In genomic region chr4:75636627-75637026, GRCm38 (mm10) we compare ENCODE assay signal across 29 mouse cellular contexts.
DNase-seq lines count a peak whose midpoint lies in the region; ATAC-seq and TF ChIP-seq lines count a peak whose summit lies in the region.
"Had no signal": no experiment of that assay in that cellular context is flagged by ENCODE, and none has a peak within 500 bp of the region (broad histone marks: within the 10 kb centered on the region; RNA-seq: fewer than 3 reads in every experiment).

No protein-coding gene starts in this region.

- no peak overlapping the region for H3K4me3 ChIP-seq in hindbrain, postnatal 0 days (ENCODE audit: low read length)
- no peak overlapping the region for H3K4me3 ChIP-seq in hindbrain, embryonic 13.5 days
- no peak overlapping the region for H3K4me3 ChIP-seq in limb, embryonic 11.5 days (ENCODE audit: low read depth, low read length)
- no peak overlapping the region for H3K4me3 ChIP-seq in kidney, embryonic 14.5 days (ENCODE audit: low read length)
- H3K4me3 ChIP-seq: embryonic facial prominence, embryonic 12.5 days; erythroblast, embryonic 14.5 days; forebrain, embryonic 12.5 days; intestine, embryonic 15.5 days; limb, embryonic 15.5 days; midbrain, embryonic 15.5 days; neural tube, embryonic 15.5 days had no signal

- peak; percentile 40; the same call in 1 of the 2 replicates for ATAC-seq in hindbrain, postnatal 0 days
- no peak for ATAC-seq in hindbrain, embryonic 13.5 days (ENCODE audit: low FRiP score)
- ATAC-seq in limb, embryonic 11.5 days (ENCODE audit: insufficient number of reproducible peaks, low FRiP score, low TSS enrichment, low read depth): no peak
- no peak for ATAC-seq in kidney, embryonic 14.5 days (ENCODE audit: low FRiP score, low TSS enrichment)
- ATAC-seq: intestine, embryonic 15.5 days; midbrain, embryonic 15.5 days; Patski had no signal

- no peak overlapping the region for H3K9ac ChIP-seq in hindbrain, postnatal 0 days (replicated peaks; ENCODE audit: low read length)
- H3K9ac ChIP-seq in hindbrain, embryonic 13.5 days: no peak overlapping the region
- H3K9ac ChIP-seq in limb, embryonic 11.5 days (ENCODE audit: low read length): no peak overlapping the region
- no peak overlapping the region for H3K9ac ChIP-seq in kidney, embryonic 14.5 days (ENCODE audit: low read depth, low read length)
- H3K9ac ChIP-seq: embryonic facial prominence, embryonic 12.5 days; forebrain, embryonic 12.5 days; intestine, embryonic 15.5 days; limb, embryonic 15.5 days; liver, embryonic 14.5 days; midbrain, embryonic 15.5 days; neural tube, embryonic 15.5 days had no signal

- no peaks in the 10 kb centered on the region for H3K36me3 ChIP-seq in hindbrain, postnatal 0 days (ENCODE audit: insufficient read depth, low read length)
- no peaks in the 10 kb centered on the region for H3K36me3 ChIP-seq in hindbrain, embryonic 13.5 days
- H3K36me3 ChIP-seq in limb, embryonic 11.5 days (ENCODE audit: control insufficient read depth, insufficient read depth, low read length): no peaks in the 10 kb centered on the region
- H3K36me3 ChIP-seq in kidney, embryonic 14.5 days (ENCODE audit: control insufficient read depth, insufficient read depth, low read length): no peaks in the 10 kb centered on the region
- H3K36me3 ChIP-seq: embryonic facial prominence, embryonic 12.5 days; forebrain, embryonic 12.5 days; G1E; intestine, embryonic 15.5 days; limb, embryonic 15.5 days; midbrain, embryonic 15.5 days; neural tube, embryonic 15.5 days had no signal

- H3K9me3 ChIP-seq in hindbrain, postnatal 0 days (ENCODE audit: low read length): peaks cover 2% of the 10 kb centered on the region; the same call in 1 of the 2 replicates
- no peaks in the 10 kb centered on the region for H3K9me3 ChIP-seq in hindbrain, embryonic 13.5 days
- H3K9me3 ChIP-seq in limb, embryonic 11.5 days (ENCODE audit: control insufficient read depth, low read length): no peaks in the 10 kb centered on the region
- H3K9me3 ChIP-seq in kidney, embryonic 14.5 days (ENCODE audit: control insufficient read depth, low read length): 0 out of 2 replicates have a peak, but pooled peaks cover 6% of the 10 kb centered on the region
- H3K9me3 ChIP-seq: embryonic facial prominence, embryonic 12.5 days; forebrain, embryonic 12.5 days; G1E; intestine, embryonic 15.5 days; limb, embryonic 15.5 days; midbrain, embryonic 15.5 days; neural tube, embryonic 15.5 days had no signal

- H3K27ac ChIP-seq in hindbrain, postnatal 0 days: no peak overlapping the region
- no peak overlapping the region for H3K27ac ChIP-seq in hindbrain, embryonic 13.5 days
- H3K27ac ChIP-seq in limb, embryonic 11.5 days (replicated peaks; ENCODE audit: low read depth, low read length): no peak overlapping the region
- no peak overlapping the region for H3K27ac ChIP-seq in kidney, embryonic 14.5 days (ENCODE audit: low read depth, low read length)
- H3K27ac ChIP-seq: embryonic facial prominence, embryonic 12.5 days; forebrain, embryonic 12.5 days; intestine, embryonic 15.5 days; limb, embryonic 15.5 days; liver, embryonic 14.5 days; macrophage; midbrain, embryonic 15.5 days; neural tube, embryonic 15.5 days had no signal

- H3K27me3 ChIP-seq in hindbrain, postnatal 0 days (ENCODE audit: insufficient read depth, low read length): no peaks in the 10 kb centered on the region
- no peaks in the 10 kb centered on the region for H3K27me3 ChIP-seq in hindbrain, embryonic 13.5 days
- H3K27me3 ChIP-seq in limb, embryonic 11.5 days (ENCODE audit: control insufficient read depth, insufficient read depth, low read length): no peaks in the 10 kb centered on the region
- H3K27me3 ChIP-seq in kidney, embryonic 14.5 days (ENCODE audit: control insufficient read depth, insufficient read depth, low read length): no peaks in the 10 kb centered on the region
- H3K27me3 ChIP-seq: CH12.LX; embryonic facial prominence, embryonic 12.5 days; forebrain, embryonic 12.5 days; intestine, embryonic 15.5 days; limb, embryonic 15.5 days; midbrain, embryonic 15.5 days; neural tube, embryonic 15.5 days; Patski had no signal

- no peak for TF ChIP-seq CTCF in hindbrain, postnatal 0 days (IDR thresholded peaks at IDR 0.05; ENCODE audit: low read depth)

- 52% methylated on average over 1 of the region's 1 CpGs for WGBS in hindbrain, postnatal 0 days
- 66% methylated on average over 1 of the region's 1 CpGs for WGBS in hindbrain, embryonic 13.5 days
- WGBS in limb, embryonic 11.5 days: 34% methylated on average over 1 of the region's 1 CpGs
- 62% methylated on average over 1 of the region's 1 CpGs for WGBS in kidney, embryonic 14.5 days

- H3K4me1 ChIP-seq in hindbrain, postnatal 0 days (ENCODE audit: insufficient read depth, low read length): no peaks in the 10 kb centered on the region
- H3K4me1 ChIP-seq in hindbrain, embryonic 13.5 days (replicated peaks): no peaks in the 10 kb centered on the region
- peaks cover 4% of the 10 kb centered on the region; the same call in 1 of the 2 replicates for H3K4me1 ChIP-seq in limb, embryonic 11.5 days (ENCODE audit: control insufficient read depth, insufficient read depth, low read length)
- no peaks in the 10 kb centered on the region for H3K4me1 ChIP-seq in kidney, embryonic 14.5 days (ENCODE audit: control insufficient read depth, insufficient read depth, low read length)
- H3K4me1 ChIP-seq: embryonic facial prominence, embryonic 12.5 days; forebrain, embryonic 12.5 days; intestine, embryonic 15.5 days; limb, embryonic 15.5 days; midbrain, embryonic 15.5 days; neural tube, embryonic 15.5 days had no signal

- H3K4me2 ChIP-seq in hindbrain, postnatal 0 days (ENCODE audit: low read depth, low read length): no peak overlapping the region
- H3K4me2 ChIP-seq in hindbrain, embryonic 13.5 days: no peak overlapping the region
- H3K4me2 ChIP-seq in limb, embryonic 11.5 days (ENCODE audit: low read depth, severe bottlenecking): no peak overlapping the region
- H3K4me2 ChIP-seq in kidney, embryonic 14.5 days (replicated peaks; ENCODE audit: low read depth, low read length): no peak overlapping the region
- H3K4me2 ChIP-seq: embryonic facial prominence, embryonic 12.5 days; forebrain, embryonic 12.5 days; heart, embryonic 11.5 days; intestine, embryonic 15.5 days; limb, embryonic 15.5 days; midbrain, embryonic 15.5 days; neural tube, embryonic 15.5 days had no signal

- peak; percentile 30 for DNase-seq in hindbrain, postnatal 0 days (ENCODE audit: low spot score)
- DNase-seq in cerebellum, adult 11-12 months: peak; percentile 9
- peak; percentile 29 to 66 for DNase-seq in cerebellum, postnatal 10 days
- peak; percentile 26 for DNase-seq in limb, embryonic 11.5 days (ENCODE audit: low spot score)
- no peak for DNase-seq in neural tube, embryonic 10.5 days (ENCODE audit: extremely low spot score, low spot score)
- no peak for DNase-seq in right cerebral cortex, adult 2 months (ENCODE audit: low spot score in 2 of 2)
- DNase-seq: adrenal gland, postnatal 36 days; B cell, adult 2 months; gastrocnemius, postnatal 14 days; heart, adult 11 months; kidney, adult 9 months; kidney, postnatal 25 days; layer of hippocampus, postnatal 36 days; thymus, postnatal 14 days had no signal

Comparison
In these comparisons a context has a peak if more than half of its experiments do, and no peak if none do; other contexts are left out.
1. DNase-seq: peak in hindbrain, postnatal 0 days (single experiment), cerebellum, adult 11-12 months (single experiment), cerebellum, postnatal 10 days (2 of 2) and limb, embryonic 11.5 days (single experiment); none in neural tube, embryonic 10.5 days (single experiment) and right cerebral cortex, adult 2 months (0 of 2).